Mouse (Mus musculus) erythroblast, adult 5-6 weeks (primary cell): Measurements from ENCODE around the gene Ifit1bl1. TPM values are rescaled to one million over a fixed set of nuclear protein-coding genes. Genes with fewer than 3 reads are reported as not detected.
"Not testable (repeated sequence)": the region's sequence is repeated elsewhere in the genome, so short reads cannot be mapped to it uniquely, and the experiment has no call there.

ENCODE experiments used
- ATAC-seq: replicated peaks from 2 replicates; pipeline ENCODE4 v1.8.0; 2016; ENCODE audit warnings: moderate number of reproducible peaks, mild to moderate bottlenecking, moderate TSS enrichment, inconsistent platforms; ENCODE audit not compliant: poor library complexity, low FRiP score, severe bottlenecking
- total RNA-seq, 2 experiments: library from RNA; stranded (forward) in 1 of 2; stranded (reverse) in 1 of 2; fragments of 150-400 nt in 1 of 2; fragments of 200-764, 138-1000 nt in 1 of 2; gene quantifications; 2 replicates each; pipeline versions ENCODE4 v1.2.3 to v1.2.4; 2015 to 2017; ENCODE audit warnings: low replicate concordance in 2 of 2

The Ifit1bl1 gene
- total RNA-seq (2015; ENCODE audit: low replicate concordance) (0.58 TPM in 1 of 2 replicates, not detected in the other), total RNA-seq (2017; ENCODE audit: low replicate concordance) (1.3 and 1.8 TPM in 2 replicates)

- 0 out of 2 replicates have a peak, but pooled peaks have one; percentile 40 for ATAC-seq
Observed at GRCm38 (mm10) chr19:34601888-34602287, at the start of gene Ifit1bl1. TSS of gene Ifit1bl1 (minus strand) at chr19:34601956.

- peak; percentile 67 for ATAC-seq
Observed at GRCm38 (mm10) chr19:34650997-34651396, 49.2 kb upstream of the Ifit1bl1 start.

GRCm38 (mm10) chr19:34650276-34650675 is 48.5 kb upstream of the Ifit1bl1 start:
- ATAC-seq = no peak

GRCm38 (mm10) chr19:34647630-34648029 is 45.9 kb upstream of the Ifit1bl1 start:
- not testable (repeated sequence) for ATAC-seq

DNA sequence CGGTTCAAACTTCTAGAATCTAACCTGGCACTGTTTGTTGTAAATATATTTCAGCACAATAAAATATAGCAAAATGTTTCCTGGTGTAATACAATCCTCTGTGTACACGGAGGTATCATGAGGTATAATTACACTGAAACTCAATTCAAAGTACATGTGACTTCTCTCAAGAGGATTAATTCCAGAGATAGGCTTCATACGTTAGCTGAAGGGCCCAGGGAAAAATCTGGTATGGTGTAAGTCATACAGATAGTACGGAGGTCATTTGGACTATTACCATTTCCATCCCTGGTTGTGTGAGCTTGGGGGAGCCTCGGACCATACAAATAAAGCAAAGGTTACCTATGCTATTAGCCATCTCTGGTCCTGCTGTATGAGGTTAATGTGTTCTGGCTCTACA is 40.9 kb upstream of the Ifit1bl1 start:
- no peak for ATAC-seq

DNA sequence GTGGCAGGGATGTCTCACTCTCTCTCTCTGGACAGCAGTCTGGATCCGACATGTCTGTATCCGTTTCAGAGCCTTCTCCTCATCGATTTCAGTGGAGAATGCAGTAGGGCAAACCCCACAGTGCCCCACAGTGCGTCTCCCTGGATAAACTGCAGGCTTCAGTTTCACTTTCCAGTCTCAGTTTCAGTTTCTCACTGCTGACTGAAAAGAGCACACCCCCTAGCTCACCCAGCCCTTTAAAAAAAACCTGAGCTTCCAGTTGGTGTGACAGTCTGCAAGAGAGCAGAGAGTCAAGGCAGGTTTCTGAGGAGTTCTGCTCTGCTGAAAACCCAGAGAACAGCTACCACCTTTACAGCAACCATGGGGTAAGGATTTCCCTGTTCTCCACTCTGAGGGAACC is 38.9 kb upstream of the Ifit1bl1 start, which contains the start of the genes Ifit1bl2 and Ifit1:
Gene Ifit1bl2, minus strand, starts transcription at position 121 of the 400 bp plus-strand sequence.
Gene Ifit1, plus strand, starts transcription at position 249 of the 400 bp plus-strand sequence.
- ATAC-seq = peak; percentile 74

- ATAC-seq = peak; percentile 87
Observed at GRCm38 (mm10) chr19:34636933-34637557, 35.3 kb upstream of the Ifit1bl1 start.

GRCm38 (mm10) chr19:34633484-34633883 is 31.7 kb upstream of the Ifit1bl1 start:
- ATAC-seq = no peak

DNA sequence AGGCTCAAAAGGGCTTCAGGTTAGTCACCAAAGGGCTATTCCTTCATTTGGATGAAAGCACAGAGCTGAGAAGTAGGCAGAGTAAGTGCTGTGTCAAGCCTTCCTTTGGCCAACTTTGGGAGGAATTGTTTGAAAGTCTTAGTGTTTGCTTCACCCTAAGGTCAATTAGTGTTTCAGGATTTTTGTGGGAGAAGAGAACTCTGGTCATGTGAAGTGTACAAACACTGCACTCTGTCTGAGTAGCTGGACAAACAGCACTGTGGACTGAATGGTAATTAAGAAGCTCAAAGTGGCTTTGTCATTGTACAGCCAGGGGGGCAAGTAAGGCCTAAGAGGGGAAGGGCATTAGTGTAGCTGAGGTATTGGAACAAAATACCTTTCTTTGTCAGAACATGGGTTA is 29.7 kb upstream of the Ifit1bl1 start:
- ATAC-seq = no peak

- no peak for ATAC-seq
Observed at GRCm38 (mm10) chr19:34627496-34627895, 25.7 kb upstream of the Ifit1bl1 start.

GRCm38 (mm10) chr19:34624663-34625062 is 22.9 kb upstream of the Ifit1bl1 start:
- ATAC-seq = no peak

- ATAC-seq = no peak
Observed at GRCm38 (mm10) chr19:34623781-34624180, 22.0 kb upstream of the Ifit1bl1 start.

GRCm38 (mm10) chr19:34620871-34621270 is 19.1 kb upstream of the Ifit1bl1 start:
- ATAC-seq = no peak

DNA sequence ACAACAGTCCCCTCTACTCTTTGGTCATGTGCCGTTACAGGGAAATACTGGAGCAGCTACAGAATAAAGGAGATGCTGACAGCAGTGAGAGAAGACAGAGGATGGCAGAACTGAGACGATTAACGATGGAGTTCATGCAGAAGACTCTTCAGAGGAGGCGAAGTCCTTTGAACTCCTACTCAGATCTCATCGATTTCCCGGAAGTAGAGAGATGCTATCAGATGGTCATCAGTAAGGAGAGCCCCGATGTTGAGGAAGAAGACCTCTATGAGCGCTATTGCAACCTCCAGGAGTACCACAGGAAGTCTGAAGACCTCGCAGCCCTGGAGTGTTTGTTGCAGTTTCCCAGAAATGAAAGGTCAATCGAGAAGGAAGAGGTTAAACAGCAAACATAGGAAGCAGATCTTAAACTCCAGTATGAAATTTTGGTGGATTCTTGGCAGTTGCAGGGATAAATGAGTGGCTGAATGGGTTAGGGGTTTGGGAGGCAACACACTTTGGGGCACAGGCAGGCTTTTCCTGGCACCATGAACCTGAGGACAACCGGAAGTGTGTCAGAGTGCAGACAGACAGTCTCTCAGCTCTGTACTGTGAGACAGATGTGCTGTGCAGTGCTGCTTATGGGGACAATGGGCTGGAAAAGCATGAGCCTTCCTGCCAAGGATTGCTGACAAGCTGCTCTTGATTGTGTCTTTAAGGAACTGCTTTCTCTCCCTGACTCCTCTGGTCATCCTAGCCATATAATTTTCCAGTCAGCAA is 10.7 kb upstream of the Ifit1bl1 start:
- not testable (repeated sequence) for ATAC-seq

- ATAC-seq = not testable (repeated sequence)
Observed at GRCm38 (mm10) chr19:34610118-34610517, 8.4 kb upstream of the Ifit1bl1 start.

DNA sequence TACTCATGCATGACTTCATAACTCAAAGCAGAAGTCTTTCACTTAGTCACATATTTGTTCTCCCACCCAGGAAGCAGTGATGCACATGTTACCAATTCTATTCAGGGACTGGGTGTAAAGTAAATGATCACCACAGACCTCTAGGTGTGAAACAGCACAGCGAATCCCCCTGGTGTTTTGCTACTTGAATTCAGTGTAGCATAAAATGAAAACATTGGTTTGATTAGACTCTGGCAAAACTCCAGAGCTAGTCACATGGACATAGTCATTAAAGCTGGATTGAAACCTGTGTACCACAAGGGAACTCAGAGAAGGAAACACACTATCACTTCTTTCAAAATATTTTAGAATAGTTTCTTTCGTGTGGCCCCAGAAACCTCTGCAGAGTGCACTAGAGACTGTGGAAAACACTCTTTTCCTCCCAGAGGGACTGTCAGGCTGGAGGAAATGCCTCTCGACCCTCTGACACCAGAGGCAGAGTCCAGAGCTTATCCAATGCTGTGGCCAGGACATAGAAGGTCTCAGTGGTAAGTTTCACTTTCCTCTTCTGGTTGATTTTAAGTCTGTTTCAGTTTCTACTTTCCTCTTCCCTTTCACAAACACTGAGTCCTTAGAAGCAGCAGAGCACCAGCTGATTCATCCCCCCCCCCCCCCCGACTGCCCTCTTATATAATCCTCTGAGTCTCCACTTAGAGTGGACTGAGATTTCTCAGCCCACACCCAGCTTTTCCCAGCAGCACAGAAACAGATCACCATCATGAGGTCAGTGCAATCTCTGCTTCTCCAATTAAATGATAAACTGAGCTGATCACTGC is 5.7 kb upstream of the Ifit1bl1 start, which contains the start of gene Ifit3b:
Gene Ifit3b, plus strand, starts transcription at position 734 of the 815 bp plus-strand sequence.
- not testable (repeated sequence) for ATAC-seq

- no peak for ATAC-seq
Observed at GRCm38 (mm10) chr19:34605472-34605871, 3.7 kb upstream of the Ifit1bl1 start.

DNA sequence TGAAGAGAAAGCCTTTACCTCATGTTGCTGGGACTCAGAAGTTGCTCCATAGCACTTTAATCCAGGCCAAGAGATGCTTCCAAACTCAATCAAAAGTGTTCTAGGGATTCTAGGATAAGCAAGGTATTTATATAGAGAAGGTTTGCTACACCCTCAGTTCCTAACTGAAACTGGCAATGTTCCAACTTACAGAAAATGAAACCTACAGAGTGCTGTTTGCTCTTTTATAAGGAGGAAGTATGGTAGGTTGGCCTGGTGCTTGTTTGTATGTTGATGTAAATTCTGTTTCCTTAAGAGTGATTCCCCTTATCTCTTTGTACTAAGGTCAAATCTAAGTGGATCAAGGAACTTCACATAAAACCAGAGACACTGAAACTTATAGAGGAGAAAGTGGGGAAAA is 2.5 kb downstream of the Ifit1bl1 start:
- ATAC-seq = not testable (repeated sequence)

- no peak for ATAC-seq
Observed at GRCm38 (mm10) chr19:34598341-34598740, 3.4 kb downstream of the Ifit1bl1 start.

- ATAC-seq = no peak
Observed at GRCm38 (mm10) chr19:34596811-34597210, 4.9 kb downstream of the Ifit1bl1 start.
